22 mouse cellular contexts compared by ENCODE assay signal in genomic region chr2:20947036-20947435, GRCm38 (mm10). TPM values are rescaled to one million over a fixed set of nuclear protein-coding genes. Genes with fewer than 3 reads are reported as not detected.
DNase-seq lines count a peak whose midpoint lies in the region; ATAC-seq and TF ChIP-seq lines count a peak whose summit lies in the region.
"Had no signal": no experiment of that assay in that cellular context is flagged by ENCODE, and none has a peak within 500 bp of the region (broad histone marks: within the 10 kb centered on the region; RNA-seq: fewer than 3 reads in every experiment).

No protein-coding gene starts in this region.

- no peak for TF ChIP-seq POLR2A in kidney, adult 2 months (IDR thresholded peaks at IDR 0.05; ENCODE audit: low read depth, low read length)

- no peaks in the 10 kb centered on the region for H3K27me3 ChIP-seq in heart, embryonic 13.5 days (replicated peaks)
- H3K27me3 ChIP-seq in kidney, adult 2 months (replicated peaks; ENCODE audit: control insufficient read depth, insufficient read depth, low read length) = no peaks in the 10 kb centered on the region
- H3K27me3 ChIP-seq in liver, embryonic 12.5 days (replicated peaks) = no peaks in the 10 kb centered on the region
- H3K27me3 ChIP-seq in liver, embryonic 16.5 days (ENCODE audit: control insufficient read depth, insufficient read depth, low read depth, low read length) = no peaks in the 10 kb centered on the region
- H3K27me3 ChIP-seq in limb, embryonic 10.5 days (ENCODE audit: low read depth, poor library complexity, severe bottlenecking) = no peaks in the 10 kb centered on the region
- H3K27me3 ChIP-seq: limb, embryonic 12.5 days; midbrain, embryonic 13.5 days had no signal

- WGBS in heart, embryonic 13.5 days = 39% methylated on average over 1 of the region's 1 CpGs
- WGBS in kidney, adult 2 months = 35% methylated on average over 1 of the region's 1 CpGs
- 65% methylated on average over 1 of the region's 1 CpGs for WGBS in liver, embryonic 12.5 days (ENCODE audit: insufficient replicate concordance)
- 57% methylated on average over 1 of the region's 1 CpGs for WGBS in liver, embryonic 16.5 days (ENCODE audit: insufficient replicate concordance)
- WGBS in limb, embryonic 10.5 days = 74% methylated on average over 1 of the region's 1 CpGs

- H3K27ac ChIP-seq in heart, embryonic 13.5 days (replicated peaks) = peak overlapping the region; percentile 53
- no peak overlapping the region for H3K27ac ChIP-seq in kidney, adult 2 months (ENCODE audit: insufficient read depth, low read depth, low read length)
- peak overlapping the region; percentile 66 for H3K27ac ChIP-seq in liver, embryonic 12.5 days
- peak overlapping the region; percentile 84 for H3K27ac ChIP-seq in liver, embryonic 16.5 days (ENCODE audit: low read length)
- no peak overlapping the region for H3K27ac ChIP-seq in limb, embryonic 10.5 days
- H3K27ac ChIP-seq: forebrain, embryonic 10.5 days; hindbrain, embryonic 14.5 days; layer of hippocampus, adult 2 months; limb, embryonic 12.5 days; midbrain, embryonic 13.5 days had no signal

- H3K4me1 ChIP-seq in heart, embryonic 13.5 days = peaks cover 67% of the 10 kb centered on the region
- H3K4me1 ChIP-seq in kidney, adult 2 months (ENCODE audit: control insufficient read depth, insufficient read depth, low read length) = peaks cover 19% of the 10 kb centered on the region
- H3K4me1 ChIP-seq in liver, embryonic 12.5 days = peaks cover 76% of the 10 kb centered on the region
- H3K4me1 ChIP-seq in liver, embryonic 16.5 days (ENCODE audit: control insufficient read depth, low read depth, low read length) = peaks cover 29% of the 10 kb centered on the region
- H3K4me1 ChIP-seq in limb, embryonic 10.5 days = peaks cover 36% of the 10 kb centered on the region

- no peak for DNase-seq in heart, postnatal 4 days
- peak; percentile 14 for DNase-seq in kidney, adult 2 months
- DNase-seq in kidney, adult 11 months = no peak
- no peak for DNase-seq in embryo, embryonic 10 days (ENCODE audit: low spot score)
- DNase-seq in limb, embryonic 10.5 days (ENCODE audit: low spot score) = no peak
- DNase-seq: adrenal gland, postnatal 10 days; cerebellum, adult 9-11 months; gastrocnemius, postnatal 10 days; kidney, postnatal 25 days; lung, embryonic 14.5 days; retina, postnatal 1 day; right cerebral cortex, postnatal 25 days had no signal

- H3K9ac ChIP-seq in heart, embryonic 13.5 days = peak overlapping the region; percentile 20
- no peak overlapping the region; the same call in 1 of the 2 replicates for H3K9ac ChIP-seq in liver, embryonic 12.5 days
- H3K9ac ChIP-seq in liver, embryonic 16.5 days (ENCODE audit: low read depth, low read length) = no peak overlapping the region
- H3K9ac ChIP-seq: hindbrain, embryonic 14.5 days; limb, embryonic 12.5 days; lung, embryonic 14.5 days; midbrain, embryonic 13.5 days had no signal

- no peaks in the 10 kb centered on the region for H3K9me3 ChIP-seq in heart, embryonic 13.5 days
- H3K9me3 ChIP-seq in liver, embryonic 12.5 days (replicated peaks) = no peaks in the 10 kb centered on the region
- H3K9me3 ChIP-seq in liver, embryonic 16.5 days (replicated peaks; ENCODE audit: control insufficient read depth, low read length) = no peaks in the 10 kb centered on the region
- H3K9me3 ChIP-seq in limb, embryonic 10.5 days (replicated peaks) = no peaks in the 10 kb centered on the region
- H3K9me3 ChIP-seq: forebrain, embryonic 10.5 days; limb, embryonic 12.5 days; midbrain, embryonic 13.5 days had no signal

- no peak overlapping the region for H3K4me3 ChIP-seq in heart, embryonic 13.5 days
- no peak overlapping the region for H3K4me3 ChIP-seq in kidney, adult 2 months (ENCODE audit: insufficient read depth, low read depth, low read length)
- H3K4me3 ChIP-seq in liver, embryonic 12.5 days = no peak overlapping the region
- no peak overlapping the region for H3K4me3 ChIP-seq in liver, embryonic 16.5 days (ENCODE audit: low read depth, low read length)
- no peak overlapping the region for H3K4me3 ChIP-seq in limb, embryonic 10.5 days
- H3K4me3 ChIP-seq: forebrain, embryonic 10.5 days; layer of hippocampus, adult 2 months; limb, embryonic 12.5 days; midbrain, embryonic 13.5 days had no signal

- no peak for TF ChIP-seq CTCF in kidney, adult 2 months (conservative IDR thresholded peaks at IDR 0.05; ENCODE audit: insufficient read depth, insufficient read length, low read depth, low read length)

- H3K4me2 ChIP-seq in heart, embryonic 13.5 days = no peak overlapping the region
- no peak overlapping the region for H3K4me2 ChIP-seq in liver, embryonic 12.5 days
- 0 out of 2 replicates have a peak overlapping the region, but pooled peaks have one; percentile 17 for H3K4me2 ChIP-seq in liver, embryonic 16.5 days (ENCODE audit: low read depth, low read length)
- H3K4me2 ChIP-seq: hindbrain, embryonic 14.5 days; limb, embryonic 12.5 days; lung, embryonic 14.5 days; midbrain, embryonic 13.5 days had no signal

- H3K36me3 ChIP-seq in heart, embryonic 13.5 days = no peaks in the 10 kb centered on the region
- H3K36me3 ChIP-seq in kidney, adult 2 months (ENCODE audit: control insufficient read depth, insufficient read depth, low read length) = no peaks in the 10 kb centered on the region
- no peaks in the 10 kb centered on the region for H3K36me3 ChIP-seq in liver, embryonic 12.5 days
- H3K36me3 ChIP-seq in liver, embryonic 16.5 days (ENCODE audit: control insufficient read depth, insufficient read depth) = no peaks in the 10 kb centered on the region
- no peaks in the 10 kb centered on the region for H3K36me3 ChIP-seq in limb, embryonic 10.5 days
- H3K36me3 ChIP-seq: limb, embryonic 12.5 days; midbrain, embryonic 13.5 days had no signal

- ATAC-seq in heart, embryonic 13.5 days (ENCODE audit: extremely low read depth, insufficient number of reproducible peaks, low FRiP score, low TSS enrichment) = no peak
- ATAC-seq in liver, embryonic 12.5 days = no peak
- ATAC-seq in liver, embryonic 16.5 days (ENCODE audit: low read depth) = peak; percentile 82
- ATAC-seq: forebrain, embryonic 16.5 days; inflammation-experienced regulatory T-cells, adult 6 months; midbrain, embryonic 13.5 days had no signal

RNA-seq across cellular contexts. Expression of gene Arhgap21, which starts 21.6 kb away (rescaled TPM):
- 11.7 and 11.8 TPM in 2 replicates for polyA plus RNA-seq in heart, embryonic 13.5 days (2015; fragmentation: Nextera tagmentation; extraction: Ambion mirVana)
- total RNA-seq in heart, postnatal 4 days (2021) = 100 to 1,000 TPM; 138 to 140 TPM
- 9.5 and 11.3 TPM in 2 replicates for polyA plus RNA-seq in kidney, adult 2 months (2012; rRNA removed)
- polyA plus RNA-seq in liver, embryonic 12.5 days (2016; fragmentation: Nextera tagmentation; extraction: Ambion mirVana) = 10.9 and 12.4 TPM in 2 replicates
- polyA plus RNA-seq in liver, embryonic 16.5 days (2015; fragmentation: Nextera tagmentation; extraction: Ambion mirVana) = 5.2 and 5.4 TPM in 2 replicates
- 12.9 and 13.6 TPM in 2 replicates for polyA plus RNA-seq in limb, embryonic 10.5 days (2016; fragmentation: Nextera tagmentation; extraction: Ambion mirVana)

Comparison
In these comparisons a context has a peak if more than half of its experiments do, and no peak if none do; other contexts are left out.
1. H3K27ac ChIP-seq: peak in heart, embryonic 13.5 days (single experiment), liver, embryonic 12.5 days (single experiment) and liver, embryonic 16.5 days (single experiment); none in kidney, adult 2 months (single experiment) and limb, embryonic 10.5 days (single experiment).